Mouse (Mus musculus): ENCODE data around the gene Gstt4. TPM values are rescaled to one million over a fixed set of nuclear protein-coding genes. Genes with fewer than 3 reads are reported as not detected.

The Gstt4 gene
- polyA plus RNA-seq, 1 experiment from 2014 or later, result not detected

GRCm38 (mm10) chr10:75798176-75798696 is 24.1 kb downstream of the Gstt4 start, which contains the start of gene Gstt1:
Gene Gstt1, minus strand, starts transcription at chr10:75798584.
- Histone ChIP-seq H3K36me3 (no peaks in the 10 kb centered on the region), H3K27ac (peak within 1 kb of the TSS; percentile 48), H3K4me3 (peak within 1 kb of the TSS; percentile 58), H3K27me3 (ENCODE audit: insufficient read depth, poor library complexity, severe bottlenecking) (peaks cover 11% of the 10 kb centered on the region), H3K4me1 (peaks cover 19% of the 10 kb centered on the region), H3K9me3 (no peaks in the 10 kb centered on the region)
- no peak for DNase-seq (ENCODE audit: low spot score)
- 2% methylated on average over 18 of the region's 18 CpGs for WGBS

GRCm38 (mm10) chr10:75797619-75798175 is 24.6 kb downstream of the Gstt4 start:
- no peaks in the 10 kb centered on the region for H3K9me3 ChIP-seq
- peaks cover 11% of the 10 kb centered on the region for H3K27me3 ChIP-seq (ENCODE audit: insufficient read depth, poor library complexity, severe bottlenecking)
- no peaks in the 10 kb centered on the region for H3K36me3 ChIP-seq
- peak overlapping the region; percentile 48 for H3K27ac ChIP-seq
- peak overlapping the region; percentile 58 for H3K4me3 ChIP-seq
- WGBS, result 2% methylated on average over 12 of the region's 12 CpGs
- peaks cover 19% of the 10 kb centered on the region for H3K4me1 ChIP-seq
- DNase-seq (ENCODE audit: low spot score), result no peak

DNA sequence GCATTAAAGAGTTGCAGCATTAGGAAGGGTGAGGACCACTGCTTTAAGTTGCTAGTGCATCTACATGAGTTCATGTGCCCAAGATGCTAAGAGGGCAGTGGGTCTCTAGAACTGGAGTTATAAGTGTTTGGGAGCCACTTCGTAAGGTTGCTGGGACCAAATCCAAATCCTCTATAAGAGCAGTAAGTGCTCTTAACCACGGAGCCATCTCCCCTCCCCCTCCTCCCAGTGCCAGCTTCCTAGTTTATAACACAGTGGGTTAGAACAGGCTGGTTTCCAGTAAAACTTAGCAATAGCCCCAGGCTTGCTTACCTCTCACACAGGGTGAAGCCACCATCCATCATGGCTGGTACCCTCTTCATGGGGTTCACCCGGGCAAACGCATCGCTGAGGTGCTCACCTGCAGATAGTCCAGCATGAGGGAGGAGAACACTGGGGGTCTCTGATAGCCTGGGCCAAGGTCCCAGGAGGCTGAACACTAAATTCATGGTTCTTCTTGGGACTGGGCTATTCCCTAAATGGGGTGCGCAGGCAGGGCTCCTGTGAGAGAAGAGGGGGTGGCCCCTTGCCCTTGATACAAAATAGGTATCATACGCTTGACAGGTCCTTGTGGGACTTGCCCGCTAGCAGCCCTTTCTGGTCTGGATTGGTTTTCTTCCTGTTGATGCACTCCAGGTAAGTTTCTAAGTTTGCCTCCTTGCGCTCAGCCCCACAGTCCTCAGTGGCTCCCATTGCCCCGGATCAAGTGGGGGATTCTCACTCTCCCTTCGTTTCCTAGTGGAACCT is 25.4 kb downstream of the Gstt4 start:
- Histone ChIP-seq H3K36me3 (no peaks in the 10 kb centered on the region), H3K27me3 (ENCODE audit: insufficient read depth, poor library complexity, severe bottlenecking) (peaks cover 11% of the 10 kb centered on the region), H3K9me3 (no peaks in the 10 kb centered on the region), H3K4me3 (peak overlapping the region; percentile 58), H3K4me1 (peaks cover 19% of the 10 kb centered on the region), H3K27ac (peak overlapping the region; percentile 48; the same call in 1 of the 2 replicates)
- WGBS, result 34% methylated on average over 11 of the region's 11 CpGs
- DNase-seq (ENCODE audit: low spot score), result no peak

DNA sequence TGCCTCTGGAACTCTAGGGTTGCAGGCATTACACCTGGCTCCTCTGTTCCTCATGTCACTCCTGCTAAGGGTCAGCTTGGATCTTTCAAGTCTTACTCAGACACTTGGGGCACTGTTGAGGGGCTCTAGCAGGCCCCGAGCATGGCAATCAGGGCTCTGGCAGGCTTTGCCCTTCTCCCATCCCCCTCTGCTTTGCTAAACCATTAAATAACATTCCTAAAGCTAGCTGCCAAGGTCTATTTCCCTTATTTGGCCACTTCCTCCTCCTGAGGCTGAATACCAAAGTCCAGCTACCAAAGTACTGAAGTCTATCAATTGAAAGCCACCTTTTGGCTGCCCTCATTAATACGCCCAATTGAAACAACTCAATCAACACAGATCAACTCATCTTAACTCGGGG is 27.5 kb downstream of the Gstt4 start:
- WGBS, result 40% methylated on average over 3 of the region's 3 CpGs
- H3K27me3 ChIP-seq (ENCODE audit: insufficient read depth, poor library complexity, severe bottlenecking), result peaks cover 5% of the 10 kb centered on the region; the same call in 1 of the 2 replicates
- peaks cover 24% of the 10 kb centered on the region for H3K4me1 ChIP-seq
- 0 out of 2 replicates have a peak overlapping the region, but pooled peaks have one; percentile 9 for H3K27ac ChIP-seq
- DNase-seq (ENCODE audit: low spot score), result no peak
- no peaks in the 10 kb centered on the region for H3K9me3 ChIP-seq
- H3K36me3 ChIP-seq, result no peaks in the 10 kb centered on the region
- H3K4me3 ChIP-seq, result no peak overlapping the region

- no peak for DNase-seq (ENCODE audit: low spot score)
These were observed 31.6 kb downstream of the Gstt4 start for GRCm38 (mm10) chr10:75790773-75791172.

GRCm38 (mm10) chr10:75789841-75790240 is 32.5 kb downstream of the Gstt4 start:
- no peaks in the 10 kb centered on the region for H3K27me3 ChIP-seq (ENCODE audit: insufficient read depth, poor library complexity, severe bottlenecking)
- no peak for DNase-seq (ENCODE audit: low spot score)
- no peaks in the 10 kb centered on the region for H3K9me3 ChIP-seq
- peaks cover 10% of the 10 kb centered on the region; the same call in 1 of the 2 replicates for H3K4me1 ChIP-seq
- H3K27ac ChIP-seq, result no peak overlapping the region
- no peaks in the 10 kb centered on the region for H3K36me3 ChIP-seq
- no peak overlapping the region for H3K4me3 ChIP-seq
- WGBS, result 84% methylated on average over 5 of the region's 5 CpGs

More at GRCm38 (mm10) chr10:75790773-75791172, 31.6 kb downstream of the Gstt4 start:
- 17% methylated on average over 7 of the region's 7 CpGs for WGBS
- H3K27me3 ChIP-seq (ENCODE audit: insufficient read depth, poor library complexity, severe bottlenecking), result no peaks in the 10 kb centered on the region
- H3K9me3 ChIP-seq, result no peaks in the 10 kb centered on the region
- H3K4me1 ChIP-seq, result peaks cover 12% of the 10 kb centered on the region; the same call in 1 of the 2 replicates
- no peak overlapping the region for H3K27ac ChIP-seq
- H3K4me3 ChIP-seq, result no peak overlapping the region
- no peaks in the 10 kb centered on the region for H3K36me3 ChIP-seq

DNA sequence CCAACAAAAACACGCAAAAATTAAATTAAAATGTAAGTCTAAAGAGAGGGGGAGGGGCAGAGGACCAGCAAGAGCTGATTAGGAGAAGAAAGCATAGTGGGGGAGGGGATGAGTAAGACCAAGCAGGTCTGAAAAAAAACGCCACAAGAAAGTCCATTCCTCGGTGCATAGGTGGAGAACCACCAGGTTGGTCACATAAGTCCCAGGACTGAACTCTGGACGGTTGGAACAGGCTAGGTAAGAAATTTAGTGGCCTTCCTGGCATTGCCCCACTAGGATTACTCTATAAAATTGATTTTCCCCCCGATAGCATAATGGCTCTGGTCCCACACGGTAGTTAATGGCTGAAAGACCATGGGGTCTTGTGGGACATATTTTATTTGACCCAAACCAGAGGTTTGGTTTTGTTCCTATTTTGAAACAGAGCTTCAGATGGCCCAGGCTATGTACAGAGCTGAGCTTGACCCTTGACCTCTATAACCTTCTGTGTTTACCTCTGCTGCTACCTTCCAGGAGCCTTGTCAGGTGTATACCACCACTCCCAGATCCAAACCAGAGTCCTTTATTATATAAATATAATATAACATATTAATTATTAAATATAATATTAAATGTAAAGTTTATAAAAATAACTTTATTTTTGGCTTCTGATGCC is 33.1 kb downstream of the Gstt4 start:
- peaks cover 5% of the 10 kb centered on the region; the same call in 1 of the 2 replicates for H3K4me1 ChIP-seq
- DNase-seq (ENCODE audit: low spot score), result no peak
- WGBS, result 70% methylated on average over 6 of the region's 6 CpGs
- no peaks in the 10 kb centered on the region for H3K27me3 ChIP-seq (ENCODE audit: insufficient read depth, poor library complexity, severe bottlenecking)
- H3K4me3 ChIP-seq, result no peak overlapping the region
- H3K9me3 ChIP-seq, result no peaks in the 10 kb centered on the region
- H3K27ac ChIP-seq, result no peak overlapping the region
- H3K36me3 ChIP-seq, result no peaks in the 10 kb centered on the region

- no peak for DNase-seq (ENCODE audit: low spot score)
- peaks cover 5% of the 10 kb centered on the region; the same call in 1 of the 2 replicates for H3K4me1 ChIP-seq
- H3K27me3 ChIP-seq (ENCODE audit: insufficient read depth, poor library complexity, severe bottlenecking), result no peaks in the 10 kb centered on the region
- H3K4me3 ChIP-seq, result no peak overlapping the region
- no peaks in the 10 kb centered on the region for H3K36me3 ChIP-seq
- WGBS, result 89% methylated on average over 8 of the region's 8 CpGs
- no peak overlapping the region for H3K27ac ChIP-seq
- H3K9me3 ChIP-seq, result no peaks in the 10 kb centered on the region
These were observed 34.1 kb downstream of the Gstt4 start for GRCm38 (mm10) chr10:75788277-75788676.

- Histone ChIP-seq H3K36me3 (no peaks in the 10 kb centered on the region), H3K4me1 (0 out of 2 replicates have a peak, but pooled peaks cover 3% of the 10 kb centered on the region), H3K9me3 (no peaks in the 10 kb centered on the region), H3K27ac (no peak overlapping the region), H3K27me3 (ENCODE audit: insufficient read depth, poor library complexity, severe bottlenecking) (0 out of 2 replicates have a peak, but pooled peaks cover 6% of the 10 kb centered on the region), H3K4me3 (no peak overlapping the region)
- 67% methylated on average over 1 of the region's 1 CpGs for WGBS
- no peak for DNase-seq (ENCODE audit: low spot score)
These were observed 36.9 kb downstream of the Gstt4 start for GRCm38 (mm10) chr10:75785442-75785841.

DNA sequence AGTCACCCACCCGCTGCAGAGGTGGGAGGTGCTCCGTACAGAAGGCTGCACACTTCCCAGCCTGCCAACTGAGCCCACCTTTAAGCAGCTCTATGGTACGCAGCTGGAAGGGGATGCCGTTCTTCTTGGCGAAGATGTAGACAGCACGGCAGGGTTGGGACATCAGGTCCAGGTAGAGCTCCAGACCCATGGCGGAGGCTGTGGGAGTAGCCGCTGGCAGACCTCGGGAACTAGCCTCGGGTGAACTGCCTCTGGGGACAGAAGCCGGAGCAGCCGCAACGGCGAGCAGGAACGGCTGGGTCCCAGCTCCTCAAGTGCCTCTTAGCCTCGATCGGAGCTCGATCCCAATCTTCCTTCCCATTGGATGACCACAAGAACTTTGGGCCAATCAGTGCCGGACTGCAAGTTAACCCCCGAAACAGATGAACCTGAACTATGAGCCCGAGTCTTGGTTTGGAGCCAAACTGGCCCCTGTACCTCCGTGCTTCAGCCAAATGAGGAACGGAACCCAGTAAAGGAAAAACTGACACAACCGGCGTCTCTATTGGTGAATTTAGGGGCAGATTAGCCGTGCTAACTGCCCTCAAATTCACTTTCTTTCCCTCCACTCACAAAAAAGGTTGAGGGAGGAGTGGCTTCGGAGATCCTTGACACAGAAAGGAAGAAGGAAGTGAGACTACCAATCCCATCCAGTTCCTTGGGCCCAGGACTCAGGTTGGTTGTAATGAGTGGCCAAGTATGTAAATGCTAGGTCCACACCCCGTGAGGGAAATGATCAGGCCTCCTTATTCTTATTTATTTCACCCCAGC is 41.4 kb downstream of the Gstt4 start, which contains the start of the genes Gm20441 and Gstt3:
Gene Gm20441 (minus strand): TSS at position 186 of the 810 bp plus-strand sequence.
Gene Gstt3 (minus strand): TSS at position 646 of the 810 bp plus-strand sequence.
- 1% methylated on average over 28 of the region's 28 CpGs for WGBS
- Histone ChIP-seq H3K4me3 (peak within 1 kb of the TSS; percentile 60), H3K27ac (peak within 1 kb of the TSS; percentile 64), H3K27me3 (ENCODE audit: insufficient read depth, poor library complexity, severe bottlenecking) (peaks cover 30% of the 10 kb centered on the region), H3K9me3 (no peaks in the 10 kb centered on the region), H3K36me3 (no peaks in the 10 kb centered on the region), H3K4me1 (peaks cover 13% of the 10 kb centered on the region)
- peak; percentile 80 for DNase-seq (ENCODE audit: low spot score)

- WGBS, result 37% methylated on average over 15 of the region's 15 CpGs
- DNase-seq (ENCODE audit: low spot score), result no peak
- H3K27ac ChIP-seq, result no peak overlapping the region
These were observed 42.9 kb downstream of the Gstt4 start for GRCm38 (mm10) chr10:75779206-75780174.

More at GRCm38 (mm10) chr10:75779206-75780174, 42.9 kb downstream of the Gstt4 start:
- peak overlapping the region; percentile 60 for H3K4me3 ChIP-seq
- H3K9me3 ChIP-seq, result no peaks in the 10 kb centered on the region
- H3K4me1 ChIP-seq, result peaks cover 13% of the 10 kb centered on the region
- no peaks in the 10 kb centered on the region for H3K36me3 ChIP-seq
- peaks cover 33% of the 10 kb centered on the region for H3K27me3 ChIP-seq (ENCODE audit: insufficient read depth, poor library complexity, severe bottlenecking)
